Mouse (Mus musculus) CD8-positive naive resting alpha-beta T cell, adult 2 months (primary cell): ENCODE results near the gene Dock1.

ENCODE experiments used
- DNase-seq, 2 experiments: peaks; one replicate each; pipeline ENCODE4 v3.0.0; 2022; ENCODE audit warnings: low read depth in 2 of 2, low spot score in 2 of 2

Dock1 gene

DNA sequence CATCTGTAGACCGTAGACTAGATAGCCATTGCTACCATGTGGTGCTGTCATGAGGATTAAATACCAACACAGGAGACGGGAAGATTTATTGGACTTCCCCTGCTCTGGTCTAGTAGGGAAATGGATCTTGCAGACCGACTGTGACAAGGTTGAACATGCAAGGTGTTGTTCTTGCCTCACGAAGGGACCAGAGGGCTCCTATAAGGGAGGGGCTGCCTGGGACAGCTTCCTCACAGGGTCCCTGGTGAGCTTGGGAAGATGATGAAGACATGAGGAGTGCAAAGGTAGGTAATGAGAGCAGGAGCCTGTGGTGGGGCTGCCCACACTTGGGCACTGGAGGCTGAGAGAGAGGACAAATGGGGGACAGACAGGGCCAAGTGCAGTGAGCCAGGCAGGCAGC, 25.0 kb downstream of the Dock1 start:
- no peak for DNase-seq

DNA sequence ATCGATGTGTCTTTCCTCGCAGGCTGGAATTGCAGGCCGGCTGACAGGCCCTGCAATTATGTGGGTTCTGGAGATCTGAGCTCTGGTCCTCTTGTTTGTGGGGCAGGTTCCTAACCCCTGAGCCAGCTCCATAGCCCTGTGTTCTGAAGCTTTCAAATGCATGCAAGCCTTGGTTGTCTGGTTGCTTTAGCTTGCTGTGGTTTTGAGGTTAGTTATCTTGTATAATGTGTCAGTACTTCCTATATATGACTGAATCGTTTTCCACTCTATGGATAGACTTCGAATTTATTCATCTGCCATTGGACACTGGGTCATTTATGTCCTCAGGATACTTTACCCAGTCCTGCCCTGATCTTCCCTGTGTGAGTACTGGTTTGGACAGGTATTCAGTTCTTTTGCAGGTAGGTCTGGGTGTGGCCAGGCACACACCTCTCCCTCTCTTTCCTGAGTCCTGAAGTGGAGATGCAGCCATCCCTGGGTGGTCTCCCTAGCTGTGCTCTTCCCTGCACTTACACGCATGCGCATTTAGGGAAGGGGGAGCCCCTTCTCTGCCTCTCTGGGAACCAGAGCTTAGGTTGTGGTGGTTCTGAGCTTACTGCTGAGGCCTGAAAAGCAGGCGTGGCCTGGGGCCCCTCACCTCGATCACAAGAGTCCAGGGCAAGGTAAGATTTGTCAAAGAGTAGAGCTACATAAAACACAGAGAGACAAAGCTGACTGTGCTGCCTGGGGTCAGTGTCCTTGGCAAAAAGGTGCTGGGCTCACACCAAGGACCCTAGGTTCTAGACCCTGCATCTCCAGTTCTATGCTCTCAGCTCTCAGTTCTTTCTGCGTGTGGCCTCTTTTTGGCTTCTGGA, 25.9 kb downstream of the Dock1 start:
- DNase-seq: no peak

GRCm38 (mm10) chr7:134697479-134697878, 27.0 kb downstream of the Dock1 start:
- no peak for DNase-seq

DNA sequence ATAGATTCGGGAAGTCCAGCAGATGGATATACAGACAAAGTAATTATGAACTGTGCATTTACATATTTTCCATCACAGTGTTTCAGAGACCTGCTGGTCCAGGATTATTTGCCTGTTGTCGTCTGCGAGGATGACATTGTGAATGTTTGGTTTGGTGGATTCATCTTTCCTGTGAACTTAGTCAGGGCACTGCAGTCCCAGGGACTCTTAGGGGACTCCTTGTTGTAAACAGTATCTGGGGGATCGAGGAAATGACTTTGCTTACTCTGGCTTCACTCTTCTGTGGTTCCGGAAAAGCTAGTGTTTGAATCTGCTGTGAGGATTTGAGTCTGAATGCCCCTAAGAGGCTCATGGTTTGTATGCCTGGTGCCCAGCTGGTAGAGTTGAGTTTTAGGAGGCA, 27.8 kb downstream of the Dock1 start:
- DNase-seq: no peak

DNA sequence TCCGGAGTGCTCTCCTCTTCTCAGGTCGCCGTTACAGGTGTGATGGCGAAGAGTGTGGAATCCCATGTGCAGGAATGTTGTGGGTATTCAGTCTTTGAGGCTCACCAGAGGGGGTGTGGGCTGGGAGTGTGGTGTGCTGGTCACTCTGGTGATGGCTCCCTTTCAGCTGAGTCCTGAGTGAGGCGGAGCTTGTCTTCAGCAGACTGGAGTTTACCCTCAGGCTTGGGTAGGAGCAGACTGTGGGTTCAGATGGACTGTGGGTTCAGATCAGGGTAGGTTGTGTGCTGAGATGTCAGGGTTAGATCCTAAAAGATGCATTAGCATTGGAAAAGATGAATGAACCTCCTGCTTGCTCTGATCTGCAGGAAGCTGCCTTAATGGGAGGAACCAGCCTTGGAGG, 29.5 kb downstream of the Dock1 start:
- no peak for DNase-seq

DNA sequence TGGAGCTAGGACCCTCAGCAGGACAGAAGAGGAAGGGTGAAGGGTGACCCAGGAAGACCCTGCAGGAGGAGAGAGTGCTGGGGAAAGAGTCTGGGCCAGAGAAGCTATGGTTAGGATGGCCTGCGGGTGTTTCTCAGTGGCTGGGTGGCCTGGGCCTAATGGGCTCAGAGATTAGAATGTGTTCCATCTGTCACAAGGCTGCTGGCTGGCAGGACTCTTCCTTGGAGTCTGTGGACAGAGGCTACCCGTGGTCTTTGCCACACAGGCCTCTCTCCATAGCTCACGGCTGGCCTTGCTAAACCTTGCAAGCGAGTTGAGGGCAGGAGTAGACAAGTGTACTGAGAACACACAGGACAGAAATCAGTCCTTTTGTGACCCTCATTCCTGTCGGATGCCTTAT, 32.0 kb downstream of the Dock1 start:
- DNase-seq: no peak

GRCm38 (mm10) chr7:134703704-134704103, 33.2 kb downstream of the Dock1 start:
- no peak for DNase-seq

GRCm38 (mm10) chr7:134709226-134709853, 38.9 kb downstream of the Dock1 start:
- no peak for DNase-seq

DNA sequence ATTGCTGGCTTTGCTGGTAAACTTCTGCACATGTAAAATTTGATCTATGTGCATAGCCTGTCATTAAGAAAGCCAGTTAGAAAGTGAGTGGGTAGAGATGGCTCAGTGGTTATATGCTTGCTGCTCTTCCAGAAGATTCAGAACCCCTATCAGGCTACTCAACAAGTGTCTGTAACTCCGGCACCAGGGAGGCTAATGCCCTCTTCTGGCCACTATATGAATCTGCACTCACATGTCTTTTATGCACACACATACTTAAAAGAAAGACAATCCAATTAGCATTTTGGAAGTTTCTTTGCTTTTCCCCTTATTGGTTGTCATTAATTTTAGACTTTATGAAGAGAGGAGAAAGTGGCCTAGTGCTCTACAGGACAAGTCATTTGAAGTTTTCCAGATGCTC, 41.1 kb downstream of the Dock1 start:
- DNase-seq: no peak

DNA sequence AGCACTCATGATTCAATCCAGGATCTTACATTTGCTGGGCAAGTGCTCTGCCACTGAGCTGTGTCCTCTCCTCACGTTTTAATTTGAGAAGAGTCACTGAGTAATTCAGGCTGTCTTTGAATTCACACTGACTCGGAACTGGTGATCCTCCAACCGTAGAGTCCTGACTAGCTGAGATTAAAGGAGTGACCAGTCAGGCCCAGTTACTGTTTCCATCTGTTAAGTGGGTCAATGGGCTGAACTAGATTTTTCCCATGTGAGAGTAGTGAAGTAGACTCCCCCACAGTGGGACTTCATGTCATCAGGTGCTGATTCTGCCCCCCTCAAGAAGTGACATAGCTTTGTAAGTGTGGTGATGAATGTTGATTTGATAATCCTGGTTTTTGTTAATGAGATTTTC, 49.0 kb downstream of the Dock1 start:
- no peak for DNase-seq

DNA sequence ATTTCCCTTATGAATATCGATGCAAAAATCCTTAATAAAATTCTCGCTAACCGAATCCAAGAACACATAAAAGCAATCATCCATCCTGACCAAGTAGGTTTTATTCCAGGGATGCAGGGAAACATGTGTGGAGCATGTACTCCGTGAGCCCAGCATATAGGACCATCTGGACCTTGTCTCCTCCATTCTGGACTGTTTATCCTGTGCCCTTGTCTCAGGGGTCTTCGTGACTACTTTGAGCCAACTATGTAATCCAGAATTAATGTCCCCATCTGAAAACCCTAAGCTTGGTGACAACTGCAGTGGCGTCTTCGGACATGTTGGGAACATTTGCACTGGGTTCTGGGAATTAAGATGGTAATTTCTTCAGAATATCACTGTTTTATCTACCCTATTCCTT, 51.9 kb downstream of the Dock1 start:
- DNase-seq: no peak

DNA sequence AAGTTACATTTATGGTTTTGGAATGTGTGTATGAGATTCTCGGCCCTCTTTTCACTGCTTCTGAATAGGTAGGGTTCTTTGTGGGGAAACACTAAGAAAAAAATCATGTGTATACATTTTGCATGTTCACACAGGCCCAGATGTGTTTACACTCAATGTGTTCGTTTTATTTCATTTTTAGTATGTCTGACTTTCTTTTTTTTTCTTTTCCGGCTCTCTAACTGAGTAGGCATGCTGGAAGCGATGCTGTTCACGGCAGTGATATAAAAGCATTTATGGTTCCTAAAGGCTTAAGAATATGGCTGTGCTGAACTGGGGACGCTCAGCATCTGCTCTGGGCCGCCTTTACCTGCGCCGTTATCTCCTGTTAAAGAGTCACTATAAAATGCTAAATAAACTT, 52.5 kb downstream of the Dock1 start:
- DNase-seq: no peak

DNA sequence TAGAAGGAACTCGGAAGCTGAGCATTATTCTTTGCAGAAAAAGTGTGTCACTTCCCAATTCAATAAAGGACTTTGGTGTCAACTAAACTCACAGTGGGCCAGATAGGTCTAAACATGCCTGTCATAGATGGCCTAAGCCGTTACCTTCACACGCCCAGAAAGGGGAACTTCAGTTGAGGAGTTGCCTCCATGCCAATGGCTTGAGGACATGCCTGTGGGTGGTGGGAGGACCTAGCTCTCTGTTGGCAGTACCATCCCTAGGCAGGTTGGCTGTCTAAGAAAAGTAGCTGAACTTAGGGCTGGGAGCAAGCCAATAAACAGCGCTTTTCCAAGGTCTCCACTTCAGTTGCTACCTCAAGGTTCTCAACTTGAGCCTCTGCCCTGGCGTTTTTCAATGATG, 53.1 kb downstream of the Dock1 start:
- DNase-seq: no peak

DNA sequence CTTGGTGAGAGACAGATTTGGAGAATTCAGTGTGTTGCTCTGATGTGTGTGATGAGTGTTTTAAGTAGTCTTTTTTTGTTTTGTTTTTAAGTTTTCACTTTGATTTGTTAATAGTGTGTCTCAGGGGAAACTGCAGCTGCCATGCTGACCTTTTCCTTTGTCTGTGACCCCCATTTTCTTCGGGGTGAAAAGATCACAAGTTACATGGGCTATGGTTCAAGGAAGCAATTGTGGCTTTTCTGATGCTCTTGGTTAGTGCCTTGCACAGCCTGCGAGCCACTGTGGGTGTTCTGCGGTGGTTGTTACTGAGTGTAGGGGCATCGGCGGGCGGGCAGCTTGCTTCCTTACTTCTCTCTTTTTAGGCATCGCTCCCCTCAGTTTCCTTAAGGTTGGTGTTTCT, 54.4 kb downstream of the Dock1 start:
- DNase-seq: no peak

- DNase-seq: no peak
Measured at GRCm38 (mm10) chr7:134725551-134726529, 55.4 kb downstream of the Dock1 start.

GRCm38 (mm10) chr7:134726530-134727258, 56.2 kb downstream of the Dock1 start:
- no peak for DNase-seq

DNA sequence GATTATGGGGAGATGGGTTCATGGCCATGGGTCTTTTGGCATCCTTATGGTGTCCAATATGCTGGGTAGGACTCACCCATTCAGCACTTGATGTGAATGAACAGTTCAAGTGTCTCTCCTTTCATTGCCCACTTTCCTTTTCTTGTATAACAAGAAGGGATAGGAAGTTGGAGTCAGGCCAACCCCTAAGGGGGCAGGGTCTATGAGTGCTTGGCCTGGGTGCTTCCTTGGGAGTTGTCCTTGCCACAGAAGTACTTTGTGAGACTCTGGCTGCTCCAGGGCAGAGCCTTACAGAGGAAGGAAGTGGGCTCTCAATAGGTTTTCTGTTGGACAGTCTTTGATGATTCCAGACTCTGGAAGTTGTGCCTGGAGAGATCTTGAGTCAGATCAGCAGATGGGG, 58.9 kb downstream of the Dock1 start:
- no peak for DNase-seq

DNA sequence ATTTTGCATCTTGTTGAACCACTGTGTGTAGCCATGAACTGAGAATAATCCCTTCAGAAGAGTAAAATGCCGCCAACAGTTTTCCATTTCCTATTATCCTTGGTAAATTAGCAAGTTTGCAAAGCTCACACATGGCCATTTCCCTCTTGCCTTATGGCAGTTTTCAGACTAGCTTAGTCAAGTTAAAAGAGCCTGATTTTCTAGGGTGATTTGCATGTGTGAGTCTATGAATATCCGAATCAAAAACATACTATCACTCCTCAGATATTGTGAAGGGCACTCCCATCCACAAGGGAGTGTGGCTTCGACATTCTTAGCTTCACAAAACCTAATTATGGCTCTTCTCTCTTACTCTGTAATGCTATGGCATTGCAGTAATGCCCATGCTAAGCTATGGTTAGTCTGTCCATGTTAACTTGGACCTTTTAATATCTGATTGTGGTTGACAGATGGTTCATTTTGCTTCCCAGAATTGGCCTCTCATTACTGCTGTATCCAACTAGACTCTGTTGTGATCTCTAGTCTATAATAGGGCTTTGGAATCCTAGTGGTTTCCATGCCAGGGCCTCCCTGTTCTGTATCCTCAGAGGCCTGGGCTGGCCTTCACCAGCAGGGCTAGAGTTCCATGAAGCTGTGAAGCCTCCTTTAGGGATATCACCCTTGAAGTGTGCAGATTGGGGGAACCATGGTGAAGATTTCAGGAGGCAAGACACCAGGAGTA, 60.1 kb downstream of the Dock1 start:
- DNase-seq: no peak

GRCm38 (mm10) chr7:134747059-134747458, 76.6 kb downstream of the Dock1 start:
- DNase-seq: no peak

GRCm38 (mm10) chr7:134748376-134748775, 77.9 kb downstream of the Dock1 start:
- no peak for DNase-seq
